Mouse (Mus musculus) embryonic facial prominence, embryonic 10.5 days (tissue): ENCODE data around the gene Zfp771. TPM values are rescaled to one million over a fixed set of nuclear protein-coding genes. Genes with fewer than 3 reads are reported as not detected.

ENCODE experiments used
- DNase-seq: peaks from one replicate; pipeline ENCODE4 v3.0.0-alpha.2; 2017; ENCODE audit warnings: low spot score
- H3K27ac ChIP-seq: fragments of 300-500 bp; sonication (generic); replicated peaks from 2 replicates; pipeline ENCODE4 v1.5.1; 2016; ENCODE audit warnings: mild to moderate bottlenecking
- H3K27me3 ChIP-seq: fragments of 300-500 bp; sonication (generic); replicated peaks from 2 replicates; pipeline ENCODE4 v1.6.1; 2016; ENCODE audit warnings: low read depth, mild to moderate bottlenecking; ENCODE audit not compliant: poor library complexity, severe bottlenecking
- H3K36me3 ChIP-seq: fragments of 300-500 bp; sonication (generic); replicated peaks from 2 replicates; pipeline ENCODE4 v1.6.1; 2016; ENCODE audit warnings: mild to moderate bottlenecking, moderate library complexity
- H3K4me1 ChIP-seq: fragments of 300-500 bp; sonication (generic); 2 replicates; pipeline ENCODE4 v1.6.1; 2016
- H3K4me3 ChIP-seq: fragments of 300-500 bp; sonication (generic); 2 replicates; pipeline ENCODE4 v1.5.1; 2016; ENCODE audit warnings: mild to moderate bottlenecking, moderate library complexity
- H3K9me3 ChIP-seq: fragments of 300-500 bp; sonication (generic); 2 replicates; pipeline ENCODE4 v1.6.1; 2016; ENCODE audit warnings: mild to moderate bottlenecking
- WGBS: fragments of 180-500 bp; shearing (Covaris S2); methylation state at CpG from one replicate; pipeline ENCODE4 v1.1.7; 2016; 5-methylcytosine and 5-hydroxymethylcytosine counted together
- polyA plus RNA-seq: library from polyadenylated mRNA; unstranded; fragments of >200 nt; fragmentation: Nextera tagmentation; extraction: Ambion mirVana; gene quantifications from 2 replicates; pipeline ENCODE4 v1.2.1, GENCODE M21; 2016

Gene Zfp771
- polyA plus RNA-seq, 1 experiment from 2014 or later = 69.1 TPM

DNA sequence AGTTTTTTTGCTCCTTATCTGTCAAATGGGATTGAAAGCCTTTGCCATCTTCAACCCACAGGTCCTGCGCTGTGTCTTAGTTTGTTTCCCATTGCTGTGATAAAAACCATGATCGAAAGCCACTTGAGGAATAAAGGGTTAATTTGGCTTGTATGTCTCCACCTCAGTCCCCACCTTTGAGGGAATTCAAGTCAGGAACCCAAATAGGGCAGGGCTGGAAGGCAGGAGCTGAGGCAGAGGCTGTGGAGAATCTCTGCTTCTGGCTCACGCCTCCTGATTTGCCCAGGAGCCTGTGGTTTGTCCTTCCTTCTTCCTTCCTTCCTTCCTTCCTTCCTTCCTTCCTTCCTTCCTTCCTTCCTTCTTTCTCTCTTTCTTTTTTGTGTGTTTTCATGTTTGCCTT lies 21.0 kb upstream of the Zfp771 start:
- Histone ChIP-seq H3K36me3 (peaks cover 56% of the 10 kb centered on the region), H3K27me3 (no peaks in the 10 kb centered on the region), H3K27ac (no peak overlapping the region), H3K4me1 (peaks cover 3% of the 10 kb centered on the region; the same call in 1 of the 2 replicates), H3K9me3 (no peaks in the 10 kb centered on the region), H3K4me3 (no peak overlapping the region)
- 96% methylated on average over 3 of the region's 3 CpGs for WGBS
- no peak for DNase-seq

GRCm38 (mm10) chr7:127223515-127224478 lies 20.3 kb upstream of the Zfp771 start:
- no peaks in the 10 kb centered on the region for H3K9me3 ChIP-seq
- no peak for DNase-seq
- no peak overlapping the region for H3K4me3 ChIP-seq
- H3K27me3 ChIP-seq = no peaks in the 10 kb centered on the region
- no peaks in the 10 kb centered on the region for H3K4me1 ChIP-seq
- peaks cover 59% of the 10 kb centered on the region for H3K36me3 ChIP-seq
- 86% methylated on average over 6 of the region's 6 CpGs for WGBS
- H3K27ac ChIP-seq = no peak overlapping the region

- Histone ChIP-seq H3K4me1 (no peaks in the 10 kb centered on the region), H3K9me3 (no peaks in the 10 kb centered on the region), H3K4me3 (no peak overlapping the region), H3K27ac (no peak overlapping the region), H3K36me3 (peaks cover 67% of the 10 kb centered on the region), H3K27me3 (no peaks in the 10 kb centered on the region)
- WGBS = 92% methylated on average over 6 of the region's 6 CpGs
- DNase-seq = no peak
Measured at GRCm38 (mm10) chr7:127224616-127225015, 19.5 kb upstream of the Zfp771 start.

DNA sequence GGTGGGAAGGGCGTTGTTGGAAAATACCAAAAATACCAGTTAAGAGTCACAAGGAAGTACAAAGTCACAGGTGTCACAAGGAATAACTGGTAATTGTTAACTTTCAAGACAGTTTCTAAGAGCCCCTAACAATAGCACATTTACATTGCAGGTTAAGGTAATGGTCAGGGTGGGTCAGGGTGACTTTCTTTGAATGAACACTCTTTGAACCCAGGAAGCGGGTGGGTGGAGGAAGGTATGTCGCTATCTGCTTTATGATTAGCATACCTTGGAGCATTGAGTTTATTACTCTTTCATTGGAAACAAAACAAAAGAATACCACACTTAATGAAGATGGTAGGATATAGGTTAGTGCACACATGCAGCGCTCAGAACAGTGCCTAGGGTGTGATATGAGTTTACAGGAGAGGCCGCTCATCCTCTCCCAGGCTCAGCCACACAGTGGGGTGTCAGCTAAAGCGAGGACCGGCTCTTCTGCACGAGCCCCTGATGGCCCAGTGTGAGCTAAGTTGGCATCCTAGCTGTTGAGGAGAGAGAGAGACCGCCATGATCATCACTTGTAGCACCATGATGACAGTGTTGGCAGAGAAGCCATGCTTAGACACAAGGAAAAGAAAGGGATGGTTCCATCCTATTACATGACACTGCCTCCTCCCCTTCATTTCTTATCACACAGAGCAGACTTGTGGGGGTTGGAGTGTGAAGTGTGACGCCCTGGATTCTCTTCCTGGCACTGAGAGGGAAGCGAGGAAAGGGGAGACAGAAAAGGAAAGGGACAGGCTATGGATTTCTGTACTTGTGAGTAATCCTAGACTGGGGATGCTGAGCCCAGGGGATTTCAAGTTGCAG lies 18.7 kb upstream of the Zfp771 start:
- Histone ChIP-seq H3K27me3 (no peaks in the 10 kb centered on the region), H3K9me3 (no peaks in the 10 kb centered on the region), H3K4me3 (no peak overlapping the region), H3K27ac (no peak overlapping the region; the same call in 1 of the 2 replicates), H3K36me3 (peaks cover 74% of the 10 kb centered on the region), H3K4me1 (peaks cover 7% of the 10 kb centered on the region)
- no peak for DNase-seq
- WGBS = 91% methylated on average over 11 of the region's 11 CpGs

DNA sequence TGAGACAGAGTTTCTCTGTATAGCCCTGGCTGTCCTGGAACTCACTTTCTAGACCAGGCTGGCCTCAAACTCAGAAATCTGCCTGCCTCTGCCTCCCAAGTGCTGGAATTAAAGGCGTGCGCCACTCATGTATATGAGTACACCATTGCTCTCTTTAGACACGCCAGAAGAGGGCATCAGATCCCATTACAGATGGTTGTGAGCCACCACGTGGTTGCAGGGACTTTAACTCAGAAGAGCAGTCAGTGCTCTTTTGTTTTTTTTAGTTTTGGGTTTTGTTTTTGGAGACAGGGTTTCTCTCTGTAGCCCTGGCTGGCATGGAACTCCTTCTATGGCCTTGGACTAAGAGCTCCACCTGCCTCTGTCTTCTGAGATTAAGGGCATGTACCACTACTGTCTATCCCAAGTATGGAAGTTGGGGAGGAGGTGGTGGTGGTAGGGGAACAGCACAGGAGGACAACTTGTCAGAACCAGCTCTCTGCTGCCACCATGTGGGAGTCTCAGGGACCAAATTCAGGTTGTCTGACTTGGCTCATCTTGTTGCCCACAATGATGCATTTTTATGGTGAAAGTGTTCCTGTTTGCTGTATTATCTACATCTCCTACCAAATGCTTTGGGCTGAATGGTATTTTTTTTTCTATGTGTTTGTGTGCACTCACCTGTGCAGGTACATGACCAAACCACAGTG lies 15.3 kb upstream of the Zfp771 start:
- WGBS = 70% methylated on average over 4 of the region's 4 CpGs
- Histone ChIP-seq H3K36me3 (peaks cover 66% of the 10 kb centered on the region), H3K9me3 (no peaks in the 10 kb centered on the region), H3K4me3 (peak overlapping the region; percentile 9; the same call in 1 of the 2 replicates), H3K27me3 (no peaks in the 10 kb centered on the region), H3K27ac (no peak overlapping the region), H3K4me1 (peaks cover 26% of the 10 kb centered on the region)
- DNase-seq = peak; percentile 76

DNA sequence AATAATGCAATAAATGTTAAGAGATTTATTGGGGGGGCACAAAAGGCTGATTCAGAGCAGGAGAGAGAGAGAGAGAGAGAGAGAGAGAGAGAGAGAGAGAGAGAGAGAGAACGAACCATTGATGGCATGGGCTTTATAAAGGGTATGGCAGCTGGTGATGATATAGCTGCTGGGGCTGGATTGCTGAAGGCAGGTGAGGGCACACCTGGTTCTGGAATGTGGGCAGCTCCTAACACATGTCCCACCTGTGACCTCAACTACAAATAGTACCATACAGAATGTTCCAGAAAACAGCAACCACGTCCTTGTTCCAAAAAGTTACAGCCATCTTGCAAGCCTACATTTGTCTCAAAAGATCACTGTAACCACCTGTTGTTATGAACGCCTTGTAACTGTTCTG lies 12.7 kb upstream of the Zfp771 start:
- H3K4me1 ChIP-seq = peaks cover 38% of the 10 kb centered on the region
- peaks cover 17% of the 10 kb centered on the region for H3K9me3 ChIP-seq
- H3K4me3 ChIP-seq = peak overlapping the region; percentile 98
- 86% methylated on average over 3 of the region's 3 CpGs for WGBS
- peak overlapping the region; percentile 100 for H3K27ac ChIP-seq
- no peak for DNase-seq
- H3K27me3 ChIP-seq = no peaks in the 10 kb centered on the region
- peaks cover 68% of the 10 kb centered on the region for H3K36me3 ChIP-seq

- H3K27me3 ChIP-seq = no peaks in the 10 kb centered on the region
- H3K4me1 ChIP-seq = peaks cover 38% of the 10 kb centered on the region
- peak overlapping the region; percentile 98 for H3K4me3 ChIP-seq
- WGBS = 17% methylated on average over 20 of the region's 20 CpGs
- DNase-seq = no peak
- peak overlapping the region; percentile 100 for H3K27ac ChIP-seq
- peaks cover 23% of the 10 kb centered on the region for H3K9me3 ChIP-seq
- peaks cover 70% of the 10 kb centered on the region for H3K36me3 ChIP-seq
Measured at GRCm38 (mm10) chr7:127231826-127232621, 12.1 kb upstream of the Zfp771 start.

DNA sequence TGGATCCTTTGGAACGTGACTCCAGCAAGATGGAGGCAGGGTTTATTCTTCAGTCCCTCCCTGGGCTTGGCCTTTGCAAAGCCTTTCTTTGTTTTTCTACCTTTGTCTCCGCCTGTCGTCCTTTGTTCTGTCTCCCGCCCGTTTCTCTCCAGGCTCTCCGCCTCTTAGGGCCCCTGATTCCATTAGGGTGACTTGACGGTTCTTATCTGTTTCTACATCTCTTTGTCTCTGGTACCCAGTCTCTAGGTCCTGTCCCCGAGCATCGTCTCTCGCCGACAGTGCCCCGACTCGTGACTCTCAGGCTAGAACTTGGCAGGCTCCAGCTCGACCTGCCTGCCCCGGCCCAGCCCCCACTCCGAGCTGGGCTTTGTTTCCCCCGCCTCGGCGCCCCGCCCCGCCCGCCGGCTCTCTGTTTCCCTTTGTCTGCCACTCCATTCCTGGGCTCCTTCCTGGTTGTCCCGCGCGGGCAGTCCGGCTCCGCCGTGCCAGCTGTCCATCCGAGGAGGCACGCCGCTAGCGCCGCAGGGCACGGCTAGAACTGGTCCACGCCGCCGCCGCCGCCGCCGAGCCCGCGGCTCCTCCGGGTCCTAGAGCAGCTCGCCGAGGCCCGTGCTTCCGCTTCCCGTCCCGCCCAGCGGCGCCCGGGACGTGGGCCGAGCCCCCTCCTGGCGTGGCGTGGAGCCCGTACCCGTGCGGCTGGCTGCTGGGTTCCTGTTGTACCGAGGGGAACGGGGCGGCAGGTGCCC lies 11.3 kb upstream of the Zfp771 start, which contains the start of the genes Zfp553 and Sept1:
Gene Zfp553, plus strand, starts transcription at position 440 of the 746 bp plus-strand sequence.
Gene Sept1, minus strand, starts transcription at position 509 of the 746 bp plus-strand sequence.
- Histone ChIP-seq H3K27ac (peak within 1 kb of the TSS; percentile 100), H3K4me1 (peaks cover 38% of the 10 kb centered on the region), H3K27me3 (no peaks in the 10 kb centered on the region), H3K4me3 (peak within 1 kb of the TSS; percentile 98), H3K9me3 (peaks cover 27% of the 10 kb centered on the region), H3K36me3 (peaks cover 70% of the 10 kb centered on the region)
- under 1% methylated on average over 64 of the region's 64 CpGs for WGBS
- peak; percentile 95 for DNase-seq

- no peak for DNase-seq
- Histone ChIP-seq H3K36me3 (peaks cover 72% of the 10 kb centered on the region), H3K27me3 (no peaks in the 10 kb centered on the region), H3K4me3 (peak overlapping the region; percentile 98), H3K4me1 (peaks cover 38% of the 10 kb centered on the region), H3K9me3 (peaks cover 27% of the 10 kb centered on the region), H3K27ac (peak overlapping the region; percentile 100)
- WGBS = 0% methylated on average over 27 of the region's 27 CpGs
Measured at GRCm38 (mm10) chr7:127233368-127233749, 10.7 kb upstream of the Zfp771 start.

DNA sequence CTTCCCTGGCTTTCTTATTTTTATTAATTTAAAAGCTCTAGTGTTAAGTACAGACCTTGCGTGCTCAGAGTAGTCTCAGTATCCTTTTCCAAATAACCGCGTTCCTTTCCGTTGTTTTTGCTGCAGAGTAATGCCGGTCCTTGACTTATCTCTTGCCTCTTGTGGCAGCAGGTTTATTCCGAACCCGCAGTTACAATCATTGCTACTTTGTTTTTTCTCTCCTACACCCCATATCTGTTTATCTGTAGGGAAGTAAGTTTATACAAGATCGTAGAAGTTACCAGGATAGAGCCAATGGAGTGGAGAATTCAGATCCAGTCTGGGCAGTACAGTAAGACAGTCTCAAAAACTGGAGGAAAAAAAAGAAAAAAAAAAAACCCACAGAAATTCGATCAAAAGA lies 10.3 kb upstream of the Zfp771 start:
- peaks cover 27% of the 10 kb centered on the region for H3K9me3 ChIP-seq
- peak overlapping the region; percentile 98 for H3K4me3 ChIP-seq
- WGBS = 9% methylated on average over 9 of the region's 9 CpGs
- peaks cover 38% of the 10 kb centered on the region for H3K4me1 ChIP-seq
- peaks cover 74% of the 10 kb centered on the region for H3K36me3 ChIP-seq
- no peaks in the 10 kb centered on the region for H3K27me3 ChIP-seq
- peak overlapping the region; percentile 100 for H3K27ac ChIP-seq
- no peak for DNase-seq

DNA sequence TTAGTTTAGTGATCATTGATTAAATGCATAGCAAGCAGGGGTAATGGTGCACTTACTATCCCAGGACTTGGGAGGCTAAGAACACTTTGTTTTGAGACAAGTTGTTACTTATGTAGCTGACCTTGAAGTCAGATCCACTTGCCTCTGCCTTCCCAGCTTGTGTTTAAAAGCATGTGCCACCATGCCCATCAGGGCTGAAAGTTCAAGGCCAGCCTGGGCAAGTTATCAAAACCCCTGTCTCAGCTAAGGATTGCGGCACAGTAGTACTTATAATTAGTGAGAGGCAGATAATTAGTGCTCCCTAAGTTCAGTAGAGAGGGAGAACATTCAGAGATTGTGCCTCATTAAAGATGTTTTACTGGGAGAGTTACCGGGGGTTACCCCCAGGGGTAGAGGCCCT lies 9.3 kb upstream of the Zfp771 start:
- Histone ChIP-seq H3K27me3 (no peaks in the 10 kb centered on the region), H3K4me3 (peak overlapping the region; percentile 98), H3K36me3 (peaks cover 74% of the 10 kb centered on the region), H3K4me1 (peaks cover 38% of the 10 kb centered on the region), H3K9me3 (peaks cover 27% of the 10 kb centered on the region), H3K27ac (no peak overlapping the region; the same call in 1 of the 2 replicates)
- DNase-seq = no peak
- 94% methylated on average over 2 of the region's 2 CpGs for WGBS
